Mouse (Mus musculus) stomach, embryonic 14.5 days (tissue): ENCODE measurements around the gene Ostc. TPM values are rescaled to one million over a fixed set of nuclear protein-coding genes. Genes with fewer than 3 reads are reported as not detected.

Source experiments
- ATAC-seq: fragments of 200-750 bp; cut with Nextera tagmentation; 2 replicates; pipeline ENCODE4 v1.8.0; 2017; ENCODE audit warnings: low read depth, moderate TSS enrichment; ENCODE audit not compliant: insufficient number of reproducible peaks, insufficient read depth, low FRiP score
- H3K27ac ChIP-seq: fragments of 300-500 bp; sonication (generic); 2 replicates; pipeline ENCODE4 v1.5.1; 2014; ENCODE audit warnings: mild to moderate bottlenecking, low read length, moderate library complexity, mixed read lengths
- H3K27me3 ChIP-seq: fragments of 300-500 bp; sonication (generic); 2 replicates; pipeline ENCODE4 v1.6.1; 2014; ENCODE audit warnings: low read length, control low read depth, mixed read lengths; ENCODE audit not compliant: control insufficient read depth, insufficient read depth
- H3K36me3 ChIP-seq: fragments of 300-500 bp; sonication (generic); 2 replicates; pipeline ENCODE4 v1.6.1; 2014; ENCODE audit warnings: mild to moderate bottlenecking, control low read depth, low read length, moderate library complexity, mixed read lengths; ENCODE audit not compliant: control insufficient read depth, insufficient read depth
- H3K4me1 ChIP-seq: fragments of 300-500 bp; sonication (generic); 2 replicates; pipeline ENCODE4 v1.6.1; 2014; ENCODE audit warnings: low read length, control low read depth, mixed read lengths; ENCODE audit not compliant: control insufficient read depth, insufficient read depth
- H3K4me2 ChIP-seq: fragments of 300-500 bp; sonication (generic); replicated peaks from 2 replicates; pipeline ENCODE4 v1.6.1; 2014; ENCODE audit warnings: low read depth, low read length, control low read depth
- H3K4me3 ChIP-seq: fragments of 300-500 bp; sonication (generic); 2 replicates; pipeline ENCODE4 v1.5.1; 2014; ENCODE audit warnings: low read depth, low read length, control low read depth
- H3K9ac ChIP-seq: fragments of 300-500 bp; sonication (generic); replicated peaks from 2 replicates; pipeline ENCODE4 v1.6.1; 2014; ENCODE audit warnings: low read depth, mild to moderate bottlenecking, control low read depth, low read length, moderate library complexity, mixed read lengths
- H3K9me3 ChIP-seq: fragments of 300-500 bp; sonication (generic); 2 replicates; pipeline ENCODE4 v1.6.1; 2016; ENCODE audit warnings: low read depth, low read length, control low read depth; ENCODE audit not compliant: control insufficient read depth
- WGBS: fragments of 180-500 bp; shearing (Covaris S2); extraction: QIAGEN DNeasy Blood & Tissue Kit; methylation state at CpG from one replicate; pipeline ENCODE4 v1.1.7; 2014; 5-methylcytosine and 5-hydroxymethylcytosine counted together
- polyA plus RNA-seq: library from polyadenylated mRNA; unstranded; fragments of >200 nt; fragmentation: Nextera tagmentation; extraction: Ambion mirVana; gene quantifications from 2 replicates; pipeline ENCODE4 v1.2.1, GENCODE M21; 2014

The Ostc gene
- polyA plus RNA-seq, 1 experiment from 2014 or later, result 374 TPM

- no peaks in the 10 kb centered on the region for H3K27me3 ChIP-seq
- no peaks in the 10 kb centered on the region for H3K9me3 ChIP-seq
- WGBS, result under 1% methylated on average over 45 of the region's 45 CpGs
- peaks cover 7% of the 10 kb centered on the region; the same call in 1 of the 2 replicates for H3K4me1 ChIP-seq
- peaks cover 36% of the 10 kb centered on the region for H3K36me3 ChIP-seq
- peak within 1 kb of the TSS; percentile 80 for H3K4me2 ChIP-seq
- peak; percentile 98 for ATAC-seq
- H3K27ac ChIP-seq, result peak within 1 kb of the TSS; percentile 86
- peak within 1 kb of the TSS; percentile 95 for H3K9ac ChIP-seq
- H3K4me3 ChIP-seq, result peak within 1 kb of the TSS; percentile 98
Observed at GRCm38 (mm10) chr3:130730189-130730653, 21.0 kb upstream of the Ostc start, which contains the start of gene Rpl34. Rpl34 (minus strand) TSS chr3:130730398.

DNA sequence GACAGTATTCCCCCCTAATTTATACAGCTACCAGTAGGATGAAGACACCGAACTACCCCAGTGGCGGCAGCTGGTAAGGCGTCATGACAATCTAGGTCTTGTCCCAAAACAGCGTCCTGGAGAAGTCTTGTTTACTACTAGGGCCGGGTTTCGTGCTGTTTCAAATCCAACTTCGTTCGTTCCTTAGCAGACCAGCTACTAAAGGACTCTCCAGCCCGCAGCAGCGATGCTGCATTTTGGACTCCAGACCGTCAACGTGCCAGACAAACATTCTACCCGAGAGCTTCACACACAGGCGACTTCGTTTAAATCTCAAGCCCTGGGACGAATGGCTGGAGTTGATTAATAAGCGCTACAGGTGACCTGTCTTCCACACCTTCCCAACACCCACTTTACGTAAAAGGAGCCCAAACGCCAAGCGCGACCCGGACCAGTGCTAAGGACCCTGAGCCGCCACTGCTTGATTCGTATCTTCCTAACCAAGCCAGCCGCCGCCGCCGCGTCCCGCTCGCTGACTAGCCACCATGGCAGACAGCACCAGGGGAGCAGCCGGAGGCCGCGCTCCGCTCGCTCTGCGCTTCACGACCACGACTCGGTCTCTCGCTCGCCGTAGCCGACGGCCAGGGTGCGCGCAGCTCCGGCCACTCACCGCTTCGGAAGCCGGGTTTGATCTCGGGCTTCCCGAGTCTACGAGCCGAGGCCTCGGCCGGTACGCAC lies 20.4 kb upstream of the Ostc start:
- Histone ChIP-seq H3K36me3 (peaks cover 36% of the 10 kb centered on the region), H3K9ac (peak overlapping the region; percentile 95), H3K4me2 (peak overlapping the region; percentile 80), H3K27me3 (no peaks in the 10 kb centered on the region), H3K4me1 (peaks cover 7% of the 10 kb centered on the region; the same call in 1 of the 2 replicates), H3K4me3 (peak overlapping the region; percentile 98), H3K27ac (peak overlapping the region; percentile 86), H3K9me3 (no peaks in the 10 kb centered on the region)
- under 1% methylated on average over 58 of the region's 58 CpGs for WGBS
- ATAC-seq, result peak; percentile 60; the same call in 1 of the 2 replicates

DNA sequence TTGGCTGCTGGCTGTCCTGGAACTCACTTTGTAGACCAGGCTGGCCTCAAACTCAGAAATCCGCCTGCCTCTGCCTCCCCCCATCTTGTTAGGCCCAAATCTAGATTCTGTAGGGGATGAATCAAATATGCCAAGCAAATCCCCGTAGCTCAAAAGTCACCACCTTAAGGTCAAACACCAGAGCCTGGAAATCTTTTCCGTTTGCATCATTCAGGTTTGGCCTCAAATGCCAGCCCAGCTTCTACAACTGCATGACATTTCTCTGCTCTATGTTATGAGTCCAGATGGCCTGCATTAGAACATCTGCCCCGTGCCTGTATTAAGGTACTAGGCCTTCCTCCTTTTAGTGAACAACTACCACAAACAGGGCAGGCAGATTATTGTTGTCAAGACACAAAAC lies 18.4 kb upstream of the Ostc start:
- Histone ChIP-seq H3K4me3 (no peak overlapping the region), H3K27me3 (no peaks in the 10 kb centered on the region), H3K4me1 (peaks cover 7% of the 10 kb centered on the region; the same call in 1 of the 2 replicates), H3K36me3 (peaks cover 36% of the 10 kb centered on the region), H3K9ac (0 out of 2 replicates have a peak overlapping the region, but pooled peaks have one; percentile 18), H3K4me2 (no peak overlapping the region), H3K9me3 (no peaks in the 10 kb centered on the region), H3K27ac (no peak overlapping the region)
- ATAC-seq, result no peak
- WGBS, result 84% methylated on average over 4 of the region's 4 CpGs

DNA sequence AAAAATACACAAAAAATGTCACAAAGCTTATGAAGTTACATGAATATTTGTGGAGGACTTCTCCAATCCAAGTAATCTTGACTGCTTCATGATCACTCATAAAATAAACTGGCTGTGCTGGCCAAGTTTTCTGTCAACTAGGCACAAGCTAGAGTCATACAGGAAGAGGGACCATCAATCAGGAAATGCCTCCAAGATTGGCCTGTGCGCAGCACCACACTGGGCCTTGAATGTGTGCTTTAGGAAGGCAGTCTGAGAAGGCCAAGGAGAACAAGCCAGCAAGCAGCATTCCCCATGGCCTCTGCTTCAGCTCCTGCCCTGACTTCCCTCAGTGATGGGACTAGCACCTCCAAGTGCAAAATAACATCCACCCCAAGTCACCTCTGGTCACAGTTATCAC lies 17.8 kb upstream of the Ostc start:
- Histone ChIP-seq H3K9ac (no peak overlapping the region), H3K27me3 (no peaks in the 10 kb centered on the region), H3K9me3 (no peaks in the 10 kb centered on the region), H3K4me2 (no peak overlapping the region), H3K27ac (no peak overlapping the region), H3K36me3 (peaks cover 36% of the 10 kb centered on the region), H3K4me3 (no peak overlapping the region), H3K4me1 (peaks cover 7% of the 10 kb centered on the region; the same call in 1 of the 2 replicates)
- no peak for ATAC-seq
- WGBS, result 86% methylated on average over 1 of the region's 1 CpGs

DNA sequence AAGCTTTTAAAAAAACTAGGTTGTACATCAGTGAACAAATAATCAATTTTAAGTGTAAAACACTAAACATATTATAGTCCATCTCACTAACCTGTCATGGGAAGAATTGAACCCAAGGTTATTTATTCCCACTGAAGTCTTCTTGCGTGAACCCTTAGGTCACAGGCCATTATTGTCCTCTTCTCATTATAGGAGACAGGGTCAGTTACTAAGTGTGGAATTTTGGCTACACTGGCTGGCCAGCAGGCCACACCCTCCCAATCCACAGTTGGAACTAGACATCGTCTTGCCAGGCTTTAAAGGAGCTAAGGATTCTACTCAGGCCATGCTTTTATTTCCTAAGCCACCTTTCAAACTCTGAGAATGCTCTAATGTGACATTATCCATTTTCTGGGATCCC lies 16.5 kb upstream of the Ostc start:
- H3K4me2 ChIP-seq, result no peak overlapping the region
- WGBS, result 74% methylated on average over 2 of the region's 2 CpGs
- ATAC-seq, result no peak
- H3K4me1 ChIP-seq, result peaks cover 7% of the 10 kb centered on the region; the same call in 1 of the 2 replicates
- H3K27ac ChIP-seq, result no peak overlapping the region
- H3K36me3 ChIP-seq, result peaks cover 36% of the 10 kb centered on the region
- H3K9ac ChIP-seq, result no peak overlapping the region
- H3K27me3 ChIP-seq, result no peaks in the 10 kb centered on the region
- no peaks in the 10 kb centered on the region for H3K9me3 ChIP-seq
- H3K4me3 ChIP-seq, result no peak overlapping the region

DNA sequence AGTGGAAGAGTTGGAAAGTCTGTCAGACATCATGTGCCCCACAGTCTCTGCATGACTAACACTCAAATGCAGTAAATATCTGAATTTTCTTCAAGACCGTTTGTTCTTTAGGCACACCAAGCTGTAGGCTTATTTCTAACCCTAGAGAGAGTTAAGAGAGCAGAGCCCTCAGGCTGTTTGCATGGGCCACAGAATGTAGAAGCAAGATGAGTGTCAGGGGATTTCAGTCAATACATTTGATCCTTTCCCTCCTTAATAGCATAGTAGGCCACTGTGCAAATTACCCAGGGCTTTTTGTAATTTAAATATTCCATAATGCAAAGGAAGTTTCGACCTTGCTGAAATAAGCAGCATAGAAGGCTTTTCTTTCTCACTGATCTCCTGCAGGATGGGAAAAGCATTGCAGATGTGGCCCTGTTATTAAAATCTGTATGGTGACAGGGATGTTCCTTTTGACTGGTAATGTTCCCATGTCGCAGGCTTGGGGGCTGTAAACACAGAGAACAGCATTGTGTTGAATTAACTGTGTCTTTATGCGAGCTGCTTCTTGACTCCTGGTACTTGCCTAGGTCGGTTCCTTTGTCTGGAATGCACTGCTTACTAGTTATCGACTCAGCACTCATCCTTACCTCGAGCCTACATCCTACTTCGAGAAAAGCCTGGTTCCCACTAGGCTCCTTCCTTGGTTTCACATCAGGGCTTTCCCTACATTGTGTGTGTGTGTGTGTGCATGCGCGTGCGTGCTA lies 13.7 kb upstream of the Ostc start:
- Histone ChIP-seq H3K36me3 (peaks cover 24% of the 10 kb centered on the region), H3K4me2 (no peak overlapping the region), H3K4me1 (no peaks in the 10 kb centered on the region), H3K4me3 (no peak overlapping the region), H3K27me3 (no peaks in the 10 kb centered on the region), H3K9ac (no peak overlapping the region), H3K27ac (no peak overlapping the region), H3K9me3 (no peaks in the 10 kb centered on the region)
- 77% methylated on average over 11 of the region's 11 CpGs for WGBS
- no peak for ATAC-seq

- Histone ChIP-seq H3K4me3 (no peak overlapping the region), H3K4me1 (no peaks in the 10 kb centered on the region), H3K36me3 (no peaks in the 10 kb centered on the region; the same call in 1 of the 2 replicates), H3K27ac (no peak overlapping the region), H3K27me3 (no peaks in the 10 kb centered on the region), H3K9me3 (no peaks in the 10 kb centered on the region), H3K4me2 (no peak overlapping the region), H3K9ac (no peak overlapping the region)
- 86% methylated on average over 4 of the region's 4 CpGs for WGBS
- no peak for ATAC-seq
Observed at GRCm38 (mm10) chr3:130720225-130720624, 11.0 kb upstream of the Ostc start.

DNA sequence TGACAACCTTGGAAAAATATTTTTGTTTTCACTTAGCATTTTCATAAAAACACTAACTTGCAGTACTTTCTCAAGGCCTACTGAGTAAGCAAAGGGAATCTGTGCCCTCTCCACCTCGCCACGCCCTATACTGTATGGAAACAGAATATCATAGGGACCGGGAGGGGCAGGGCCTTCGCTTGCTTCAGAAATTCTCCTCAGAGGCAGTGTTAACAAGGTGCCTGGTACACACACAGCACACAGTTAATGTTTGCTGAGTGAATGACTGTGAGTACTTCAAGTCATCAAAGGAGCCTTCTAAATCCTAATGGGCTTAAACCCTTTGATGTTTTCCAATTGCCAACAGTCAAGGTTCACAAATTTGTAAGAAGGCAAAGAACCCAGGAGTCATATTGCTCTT lies 9.6 kb upstream of the Ostc start:
- Histone ChIP-seq H3K4me3 (no peak overlapping the region), H3K27me3 (no peaks in the 10 kb centered on the region), H3K4me1 (no peaks in the 10 kb centered on the region), H3K4me2 (no peak overlapping the region), H3K36me3 (no peaks in the 10 kb centered on the region), H3K9ac (no peak overlapping the region), H3K27ac (no peak overlapping the region), H3K9me3 (no peaks in the 10 kb centered on the region)
- 70% methylated on average over 4 of the region's 4 CpGs for WGBS
- peak; percentile 61; the same call in 1 of the 2 replicates for ATAC-seq
